Mouse (Mus musculus): ENCODE results near the gene Tarsl2. TPM values are rescaled to one million over a fixed set of nuclear protein-coding genes. Genes with fewer than 3 reads are reported as not detected.

Gene Tarsl2
- total RNA-seq, 2 experiments from 2014 or later: 33.9 to 34.3 TPM

- DNase-seq: no peak
Measured at GRCm38 (mm10) chr7:65737286-65738040, 92.8 kb downstream of the Tarsl2 start.

Other genes starting within 250 kb of the Tarsl2 start
- 100 to 1,000 TPM; 137 to 166 TPM for gene Tjp1, start 117.1 kb upstream of the Tarsl2 start, total RNA-seq (2021)
- gene Tm2d3, start 46.3 kb downstream of the Tarsl2 start, total RNA-seq (2021): 10 to 100 TPM; 45.2 to 51.5 TPM
- gene Pcsk6, start 216.8 kb downstream of the Tarsl2 start, total RNA-seq (2021): 10 to 100 TPM; 12.5 to 14.8 TPM